Mouse (Mus musculus): ENCODE results near the gene Fgl2.

- TF ChIP-seq CTCF (IDR thresholded peaks at IDR 0.05; ENCODE audit: borderline replicate concordance, extremely low read depth, insufficient read depth, insufficient read length), result no peak
- TF ChIP-seq POLR2A (IDR thresholded peaks at IDR 0.05; ENCODE audit: borderline replicate concordance, extremely low read depth, insufficient read depth, insufficient read length, poor library complexity, severe bottlenecking), result no peak
Measured at GRCm38 (mm10) chr5:21426666-21427065, 54.2 kb downstream of the Fgl2 start.
